18 mouse cellular contexts compared by ENCODE assay signal in genomic region chr8:10654922-10655518, GRCm38 (mm10).
DNase-seq lines count a peak whose midpoint lies in the region; ATAC-seq lines count a peak whose summit lies in the region.
"Had no signal": no experiment of that assay in that cellular context is flagged by ENCODE, and none has a peak within 500 bp of the region (broad histone marks: within the 10 kb centered on the region; RNA-seq: fewer than 3 reads in every experiment).

No protein-coding gene starts in this region.

- H3K9me3 ChIP-seq in liver, embryonic 16.5 days (replicated peaks; ENCODE audit: control insufficient read depth, low read length): no peaks in the 10 kb centered on the region
- no peaks in the 10 kb centered on the region for H3K9me3 ChIP-seq in hindbrain, embryonic 10.5 days
- H3K9me3 ChIP-seq: embryonic facial prominence, embryonic 13.5 days; lung, embryonic 15.5 days had no signal

- peak; percentile 64 for DNase-seq in heart, adult 11 months
- DNase-seq in heart, adult 9 months (ENCODE audit: low spot score in 2 of 2): no peak
- DNase-seq in 3134 (ENCODE audit: extremely low read depth, insufficient read length, low spot score): peak; percentile 44
- no peak for DNase-seq in cerebellum, adult 11 months
- no peak for DNase-seq in lung, postnatal 4 days
- DNase-seq in hindbrain, embryonic 10.5 days (ENCODE audit: low spot score): no peak
- DNase-seq: gastrocnemius, postnatal 10 days; heart, postnatal 4 days; kidney, adult 8-10 months; kidney, postnatal 36 days; layer of hippocampus, adult 9-11 months; right cerebral cortex, postnatal 4 days; thymus, postnatal 14 days had no signal

- H3K36me3 ChIP-seq in liver, embryonic 16.5 days (ENCODE audit: control insufficient read depth, insufficient read depth): no peaks in the 10 kb centered on the region
- no peaks in the 10 kb centered on the region for H3K36me3 ChIP-seq in hindbrain, embryonic 10.5 days
- H3K36me3 ChIP-seq: embryonic facial prominence, embryonic 13.5 days; lung, embryonic 15.5 days had no signal

- peak; percentile 72; the same call in 1 of the 2 replicates for ATAC-seq in common myeloid progenitor, adult 5-6 weeks (replicated peaks; ENCODE audit: low read depth, poor library complexity, severe bottlenecking)
- peak; percentile 78 for ATAC-seq in liver, embryonic 16.5 days (ENCODE audit: low read depth)
- ATAC-seq: Patski had no signal

- H3K27ac ChIP-seq in liver, embryonic 16.5 days (ENCODE audit: low read length): no peak overlapping the region
- no peak overlapping the region; the same call in 1 of the 2 replicates for H3K27ac ChIP-seq in hindbrain, embryonic 10.5 days
- H3K27ac ChIP-seq: embryonic facial prominence, embryonic 13.5 days; lung, embryonic 15.5 days had no signal

- H3K4me3 ChIP-seq in liver, embryonic 16.5 days (ENCODE audit: low read depth, low read length): no peak overlapping the region
- no peak overlapping the region for H3K4me3 ChIP-seq in hindbrain, embryonic 10.5 days
- H3K4me3 ChIP-seq: embryonic facial prominence, embryonic 13.5 days; lung, embryonic 15.5 days had no signal

- no peaks in the 10 kb centered on the region for H3K27me3 ChIP-seq in liver, embryonic 16.5 days (ENCODE audit: control insufficient read depth, insufficient read depth, low read depth, low read length)
- H3K27me3 ChIP-seq in hindbrain, embryonic 10.5 days (ENCODE audit: insufficient read depth, poor library complexity, severe bottlenecking): no peaks in the 10 kb centered on the region
- H3K27me3 ChIP-seq: embryonic facial prominence, embryonic 13.5 days; lung, embryonic 15.5 days; Patski had no signal

- 31% methylated on average over 9 of the region's 9 CpGs for WGBS in liver, embryonic 16.5 days (ENCODE audit: insufficient replicate concordance)
- 89% methylated on average over 9 of the region's 9 CpGs for whole genome bisulfite sequencing in hindbrain, embryonic 10.5 days

- H3K4me2 ChIP-seq in liver, embryonic 16.5 days (ENCODE audit: low read depth, low read length): peak overlapping the region; percentile 10
- H3K4me2 ChIP-seq: embryonic facial prominence, embryonic 13.5 days; lung, embryonic 15.5 days had no signal

- H3K9ac ChIP-seq in liver, embryonic 16.5 days (ENCODE audit: low read depth, low read length): no peak overlapping the region; the same call in 1 of the 2 replicates
- H3K9ac ChIP-seq: embryonic facial prominence, embryonic 13.5 days; lung, embryonic 15.5 days had no signal

- H3K4me1 ChIP-seq in liver, embryonic 16.5 days (ENCODE audit: control insufficient read depth, low read depth, low read length): peaks cover 11% of the 10 kb centered on the region
- no peaks in the 10 kb centered on the region for H3K4me1 ChIP-seq in hindbrain, embryonic 10.5 days (replicated peaks)
- H3K4me1 ChIP-seq: lung, embryonic 15.5 days had no signal

Comparison
In these comparisons a context has a peak if more than half of its experiments do, and no peak if none do; other contexts are left out.
1. DNase-seq: peak in heart, adult 11 months (single experiment) and 3134 (single experiment); none in heart, adult 9 months (0 of 2), cerebellum, adult 11 months (single experiment), lung, postnatal 4 days (0 of 2) and hindbrain, embryonic 10.5 days (single experiment).